Mouse (Mus musculus): ENCODE data around the gene Rgs19. TPM values are rescaled to one million over a fixed set of nuclear protein-coding genes. Genes with fewer than 3 reads are reported as not detected.
A peak's percentile ranks its signal among the peaks of the same experiment; 100 is the strongest.

Rgs19 gene
- polyA plus RNA-seq, 1 experiment from 2014 or later, result 20.0 TPM

DNA sequence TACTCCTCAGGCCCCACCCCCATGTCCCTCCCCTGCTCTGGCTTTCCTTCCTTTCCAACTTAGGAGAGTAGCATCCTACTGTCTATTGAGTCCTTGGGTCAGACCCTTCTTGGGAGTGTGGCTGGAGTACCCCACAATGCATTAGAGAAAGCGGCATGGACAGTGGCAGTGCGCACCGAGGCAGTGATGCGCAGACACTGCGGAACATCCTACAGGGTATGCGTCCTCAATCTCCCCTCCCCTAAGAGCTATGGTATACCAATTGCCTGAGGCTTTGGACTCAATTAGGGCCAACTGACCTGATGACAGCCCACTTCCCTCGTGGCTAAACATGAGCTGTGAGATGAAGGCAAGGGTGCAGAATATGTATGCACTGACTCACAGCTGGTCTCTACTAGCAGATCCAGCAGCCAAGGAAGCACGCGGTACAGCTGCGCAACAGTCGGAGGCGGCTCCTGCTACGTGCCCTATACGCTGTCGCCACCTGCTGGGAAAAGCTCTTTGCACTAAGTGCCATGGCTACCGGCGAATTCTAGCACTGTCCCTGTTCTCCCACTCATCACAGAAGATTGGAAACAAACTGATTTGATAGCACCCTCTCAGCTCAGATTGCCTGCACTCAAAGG lies 34.7 kb downstream of the Rgs19 start:
- Histone ChIP-seq H3K9me3 (ENCODE audit: control insufficient read depth, low read length) (no peaks in the 10 kb centered on the region), H3K36me3 (ENCODE audit: control insufficient read depth, insufficient read depth, low read length) (peaks cover 14% of the 10 kb centered on the region), H3K4me2 (replicated peaks; ENCODE audit: low read depth) (no peak overlapping the region), H3K27ac (replicated peaks) (0 out of 2 replicates have a peak overlapping the region, but pooled peaks have one; percentile 6), H3K27me3 (ENCODE audit: control insufficient read depth, insufficient read depth, low read length) (no peaks in the 10 kb centered on the region), H3K4me1 (replicated peaks; ENCODE audit: control insufficient read depth, insufficient read depth) (no peaks in the 10 kb centered on the region), H3K9ac (ENCODE audit: low read length) (peak overlapping the region; percentile 8; the same call in 1 of the 2 replicates), H3K4me3 (ENCODE audit: low read depth, low read length) (no peak overlapping the region)
- ATAC-seq (ENCODE audit: low FRiP score, low TSS enrichment) (peak; percentile 68), DNase-seq (ENCODE audit: low spot score) (peak; percentile 63)
- 40% methylated on average over 17 of the region's 17 CpGs for WGBS
- TF ChIP-seq EP300 (optimal IDR thresholded peaks at IDR 0.05), result no peak
- no peak for TF ChIP-seq CTCF (IDR thresholded peaks at IDR 0.05; ENCODE audit: low read depth)

DNA sequence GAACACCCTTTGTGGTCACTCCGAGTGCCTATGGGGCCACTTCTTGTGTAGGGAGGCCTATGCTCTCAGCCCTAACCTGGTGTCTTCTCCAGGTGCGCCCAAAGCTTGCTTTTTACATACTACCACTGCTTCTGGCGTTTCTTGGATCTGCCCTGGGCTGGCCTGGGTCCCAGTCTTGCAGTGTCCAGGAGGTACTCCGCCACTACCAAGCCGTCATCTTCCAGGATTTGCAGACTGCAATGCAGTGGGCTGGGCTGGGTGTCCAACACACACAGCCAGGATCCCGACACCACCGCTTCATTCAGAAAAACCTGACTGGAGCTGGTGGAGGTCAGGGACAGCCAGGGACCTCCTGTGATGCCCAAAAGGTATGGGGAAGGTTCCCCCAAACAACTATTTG lies 35.2 kb downstream of the Rgs19 start:
- no peak overlapping the region for H3K4me2 ChIP-seq (replicated peaks; ENCODE audit: low read depth)
- TF ChIP-seq EP300 (optimal IDR thresholded peaks at IDR 0.05) (no peak), CTCF (IDR thresholded peaks at IDR 0.05; ENCODE audit: low read depth) (no peak)
- WGBS, result 78% methylated on average over 7 of the region's 7 CpGs
- H3K36me3 ChIP-seq (ENCODE audit: control insufficient read depth, insufficient read depth, low read length), result peaks cover 18% of the 10 kb centered on the region
- no peak overlapping the region for H3K9ac ChIP-seq (ENCODE audit: low read length)
- no peaks in the 10 kb centered on the region for H3K4me1 ChIP-seq (replicated peaks; ENCODE audit: control insufficient read depth, insufficient read depth)
- no peak for DNase-seq (ENCODE audit: low spot score)
- H3K9me3 ChIP-seq (ENCODE audit: control insufficient read depth, low read length), result no peaks in the 10 kb centered on the region
- ATAC-seq (ENCODE audit: low FRiP score, low TSS enrichment), result no peak
- no peak overlapping the region for H3K27ac ChIP-seq (replicated peaks)
- H3K27me3 ChIP-seq (ENCODE audit: control insufficient read depth, insufficient read depth, low read length), result no peaks in the 10 kb centered on the region
- no peak overlapping the region for H3K4me3 ChIP-seq (ENCODE audit: low read depth, low read length)

DNA sequence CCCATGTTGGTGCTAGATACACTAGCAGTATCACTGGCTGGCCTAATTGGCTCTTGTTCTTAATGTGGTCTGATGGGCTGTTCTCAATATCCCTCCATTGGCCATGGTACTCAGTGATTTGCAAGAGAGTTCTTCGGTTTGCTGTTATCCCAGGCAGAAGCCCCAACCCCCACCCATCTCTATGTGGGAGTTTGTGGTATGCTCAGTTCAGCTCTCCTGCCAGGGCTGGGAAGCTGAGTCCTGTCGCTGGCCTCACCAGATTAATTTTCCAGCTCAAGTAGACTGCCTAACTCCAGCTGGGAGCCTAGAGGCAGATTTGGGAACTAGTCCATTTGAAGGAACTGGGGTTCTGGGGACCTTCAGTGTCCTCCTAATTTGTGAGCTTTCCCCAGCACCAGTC lies 36.3 kb downstream of the Rgs19 start:
- Histone ChIP-seq H3K9me3 (ENCODE audit: control insufficient read depth, low read length) (no peaks in the 10 kb centered on the region), H3K36me3 (ENCODE audit: control insufficient read depth, insufficient read depth, low read length) (peaks cover 25% of the 10 kb centered on the region), H3K4me3 (ENCODE audit: low read depth, low read length) (no peak overlapping the region), H3K4me2 (replicated peaks; ENCODE audit: low read depth) (no peak overlapping the region), H3K4me1 (replicated peaks; ENCODE audit: control insufficient read depth, insufficient read depth) (no peaks in the 10 kb centered on the region), H3K9ac (ENCODE audit: low read length) (no peak overlapping the region), H3K27ac (replicated peaks) (no peak overlapping the region), H3K27me3 (ENCODE audit: control insufficient read depth, insufficient read depth, low read length) (no peaks in the 10 kb centered on the region)
- ATAC-seq (ENCODE audit: low FRiP score, low TSS enrichment) (no peak), DNase-seq (ENCODE audit: low spot score) (no peak)
- WGBS, result 65% methylated on average over 2 of the region's 2 CpGs
- no peak for TF ChIP-seq EP300 (optimal IDR thresholded peaks at IDR 0.05)
- TF ChIP-seq CTCF (IDR thresholded peaks at IDR 0.05; ENCODE audit: low read depth), result no peak

DNA sequence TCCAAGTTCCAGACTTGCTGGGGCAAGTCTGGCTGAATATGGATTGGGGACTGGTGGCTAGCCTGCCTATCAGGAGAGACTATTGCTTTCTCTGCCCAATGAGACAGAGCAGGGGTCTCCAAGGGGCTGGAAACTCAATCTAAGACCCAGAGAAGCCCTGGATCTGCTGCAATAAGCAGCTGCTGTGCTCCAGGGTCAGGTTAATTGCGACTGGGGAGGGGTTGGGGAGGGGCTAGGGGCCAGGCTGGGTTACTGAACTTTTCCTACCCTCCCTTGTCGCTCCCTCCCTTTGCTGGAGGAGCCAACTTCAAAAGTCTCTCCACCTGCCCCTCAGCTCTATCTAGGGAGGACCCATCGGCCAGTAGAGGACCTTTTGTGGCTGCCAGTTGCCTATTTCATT lies 37.0 kb downstream of the Rgs19 start, which contains the start of gene Gm29797:
Gene Gm29797 (plus strand): TSS at position 301 of the 400 bp plus-strand sequence.
- no peak for ATAC-seq (ENCODE audit: low FRiP score, low TSS enrichment)
- Histone ChIP-seq H3K36me3 (ENCODE audit: control insufficient read depth, insufficient read depth, low read length) (peaks cover 26% of the 10 kb centered on the region), H3K27ac (replicated peaks) (no peak within 1 kb of the TSS), H3K4me3 (ENCODE audit: low read depth, low read length) (no peak within 1 kb of the TSS), H3K9me3 (ENCODE audit: control insufficient read depth, low read length) (no peaks in the 10 kb centered on the region), H3K27me3 (ENCODE audit: control insufficient read depth, insufficient read depth, low read length) (no peaks in the 10 kb centered on the region), H3K4me2 (replicated peaks; ENCODE audit: low read depth) (no peak within 1 kb of the TSS), H3K9ac (ENCODE audit: low read length) (no peak within 1 kb of the TSS), H3K4me1 (replicated peaks; ENCODE audit: control insufficient read depth, insufficient read depth) (no peaks in the 10 kb centered on the region)
- DNase-seq (ENCODE audit: low spot score), result no peak
- no peak for TF ChIP-seq EP300 (optimal IDR thresholded peaks at IDR 0.05)
- TF ChIP-seq CTCF (IDR thresholded peaks at IDR 0.05; ENCODE audit: low read depth), result no peak
- 79% methylated on average over 3 of the region's 3 CpGs for WGBS

DNA sequence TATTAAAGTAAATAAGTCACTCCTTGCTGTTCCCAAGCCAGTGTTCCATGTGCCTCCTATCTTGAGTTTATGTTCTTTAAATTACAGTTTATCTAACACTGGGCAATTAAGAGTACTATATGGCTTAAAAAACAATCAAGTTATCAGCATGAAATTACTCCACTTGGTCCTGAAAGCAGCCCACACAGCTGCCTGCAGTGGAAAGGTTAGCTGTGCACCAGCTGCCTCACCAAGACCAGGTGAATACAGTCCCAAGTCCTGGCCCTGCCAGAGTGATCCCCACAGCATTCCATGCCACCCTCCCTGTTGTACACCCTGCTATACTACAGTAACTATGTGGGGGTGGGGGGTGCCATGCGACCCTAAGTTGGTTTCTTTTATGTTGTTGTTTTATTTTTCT lies 40.3 kb downstream of the Rgs19 start:
- Histone ChIP-seq H3K4me3 (ENCODE audit: low read depth, low read length) (no peak overlapping the region), H3K27ac (replicated peaks) (no peak overlapping the region), H3K4me1 (replicated peaks; ENCODE audit: control insufficient read depth, insufficient read depth) (no peaks in the 10 kb centered on the region), H3K27me3 (ENCODE audit: control insufficient read depth, insufficient read depth, low read length) (no peaks in the 10 kb centered on the region), H3K9ac (ENCODE audit: low read length) (no peak overlapping the region), H3K9me3 (ENCODE audit: control insufficient read depth, low read length) (no peaks in the 10 kb centered on the region), H3K36me3 (ENCODE audit: control insufficient read depth, insufficient read depth, low read length) (peaks cover 38% of the 10 kb centered on the region), H3K4me2 (replicated peaks; ENCODE audit: low read depth) (no peak overlapping the region)
- 94% methylated on average over 1 of the region's 1 CpGs for WGBS
- no peak for DNase-seq (ENCODE audit: low spot score)
- TF ChIP-seq CTCF (IDR thresholded peaks at IDR 0.05; ENCODE audit: low read depth), result no peak
- TF ChIP-seq EP300 (optimal IDR thresholded peaks at IDR 0.05), result no peak
- no peak for ATAC-seq (ENCODE audit: low FRiP score, low TSS enrichment)

DNA sequence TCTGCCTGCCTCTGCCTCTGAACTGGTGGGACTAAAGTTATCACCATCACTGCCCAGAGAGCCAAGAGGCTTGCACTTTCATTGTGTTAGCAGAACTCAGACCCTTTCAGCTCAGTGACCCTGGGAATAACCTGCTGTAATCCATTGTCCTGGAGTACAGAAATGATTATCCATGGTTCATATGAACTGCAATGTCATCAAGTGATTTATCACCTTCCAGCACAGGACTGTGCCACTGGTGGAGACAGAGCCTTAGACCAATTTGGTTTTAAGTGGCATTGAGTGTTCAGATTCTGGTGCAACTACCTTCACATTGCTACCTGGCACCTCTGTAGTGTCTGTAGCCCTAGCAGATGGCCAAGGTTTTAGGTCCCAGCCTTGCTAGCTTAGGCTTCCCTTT lies 40.7 kb downstream of the Rgs19 start:
- no peak overlapping the region for H3K4me2 ChIP-seq (replicated peaks; ENCODE audit: low read depth)
- no peaks in the 10 kb centered on the region for H3K27me3 ChIP-seq (ENCODE audit: control insufficient read depth, insufficient read depth, low read length)
- TF ChIP-seq EP300 (optimal IDR thresholded peaks at IDR 0.05) (no peak), CTCF (IDR thresholded peaks at IDR 0.05; ENCODE audit: low read depth) (no peak)
- DNase-seq (ENCODE audit: low spot score) (no peak), ATAC-seq (ENCODE audit: low FRiP score, low TSS enrichment) (no peak)
- H3K9me3 ChIP-seq (ENCODE audit: control insufficient read depth, low read length), result no peaks in the 10 kb centered on the region
- peaks cover 43% of the 10 kb centered on the region for H3K36me3 ChIP-seq (ENCODE audit: control insufficient read depth, insufficient read depth, low read length)
- H3K9ac ChIP-seq (ENCODE audit: low read length), result no peak overlapping the region
- H3K4me3 ChIP-seq (ENCODE audit: low read depth, low read length), result no peak overlapping the region
- H3K4me1 ChIP-seq (replicated peaks; ENCODE audit: control insufficient read depth, insufficient read depth), result no peaks in the 10 kb centered on the region
- H3K27ac ChIP-seq (replicated peaks), result no peak overlapping the region
